Mouse (Mus musculus): ENCODE results near the gene Fhl2.

Gene Fhl2

DNA sequence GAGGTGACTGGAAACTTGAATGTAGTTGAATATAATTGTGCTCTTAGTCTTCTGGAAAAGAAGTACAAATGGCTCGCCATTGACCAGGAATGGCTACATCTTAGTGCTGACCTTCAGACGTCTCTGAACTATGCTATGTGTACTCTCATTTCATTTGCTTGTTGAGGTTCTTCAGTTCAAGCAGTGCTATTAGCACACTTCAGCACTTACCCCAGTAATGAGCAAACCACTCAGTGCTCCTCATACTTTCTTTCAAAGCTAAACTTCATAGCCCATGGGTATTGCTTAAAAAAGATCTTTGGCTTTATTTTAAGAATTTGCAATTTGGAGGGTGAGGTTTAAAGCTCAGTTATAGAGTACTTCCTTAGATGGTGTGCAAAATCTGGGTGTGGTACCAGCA is 88.1 kb downstream of the Fhl2 start:
- no peak for DNase-seq (ENCODE audit: low spot score)

DNA sequence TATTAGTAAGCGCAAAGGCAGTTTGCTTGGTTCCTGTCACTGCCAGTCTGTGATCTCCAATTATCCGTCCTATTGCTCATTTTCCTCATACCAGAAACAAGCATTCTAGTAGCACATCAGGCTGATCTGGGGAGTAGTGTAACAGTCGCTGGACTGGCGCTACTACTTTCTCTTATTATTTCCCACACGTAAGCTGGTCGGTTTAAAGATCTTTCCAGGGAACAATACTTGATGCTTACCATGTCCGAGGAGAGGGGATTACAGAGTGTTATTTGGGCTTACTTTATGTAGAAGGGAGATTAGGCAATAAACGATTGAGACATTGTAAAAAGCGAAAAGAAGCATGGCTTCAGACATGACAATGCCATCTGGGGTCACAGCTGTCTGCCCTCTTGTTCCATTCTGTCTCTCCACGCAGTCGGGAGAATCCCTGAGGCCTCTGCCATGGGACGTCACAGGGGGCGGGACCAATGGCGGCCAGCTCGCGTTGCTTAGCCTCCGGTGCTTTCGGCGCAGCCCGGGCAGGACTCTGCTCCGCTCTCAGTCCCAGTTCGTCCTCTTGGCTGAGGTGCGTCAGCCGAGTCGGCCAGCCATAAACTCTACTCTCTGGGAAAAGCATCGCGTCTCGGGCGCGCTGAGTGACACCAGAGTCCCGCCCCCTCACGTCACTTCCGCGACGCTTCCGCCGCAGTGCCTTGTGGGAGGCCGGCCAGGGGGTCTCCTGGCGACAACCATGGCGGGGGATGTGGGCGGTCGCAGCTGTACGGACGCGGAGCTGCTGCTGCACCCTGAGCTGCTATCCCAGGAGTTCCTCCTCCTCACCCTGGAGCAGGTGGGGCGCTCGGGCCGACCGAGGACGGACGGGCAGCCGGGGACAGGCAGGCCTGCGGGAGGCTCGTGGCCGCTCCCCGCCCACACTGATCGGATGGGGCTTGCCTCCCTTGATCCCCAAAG is 98.5 kb downstream of the Fhl2 start, which contains the start of the genes Tgfbrap1 and AI597479:
Gene Tgfbrap1 (minus strand): TSS at position 607 of the 954 bp plus-strand sequence.
Gene AI597479 (plus strand): TSS at position 680 of the 954 bp plus-strand sequence.
- peak; percentile 90 for DNase-seq (ENCODE audit: low spot score)

DNA sequence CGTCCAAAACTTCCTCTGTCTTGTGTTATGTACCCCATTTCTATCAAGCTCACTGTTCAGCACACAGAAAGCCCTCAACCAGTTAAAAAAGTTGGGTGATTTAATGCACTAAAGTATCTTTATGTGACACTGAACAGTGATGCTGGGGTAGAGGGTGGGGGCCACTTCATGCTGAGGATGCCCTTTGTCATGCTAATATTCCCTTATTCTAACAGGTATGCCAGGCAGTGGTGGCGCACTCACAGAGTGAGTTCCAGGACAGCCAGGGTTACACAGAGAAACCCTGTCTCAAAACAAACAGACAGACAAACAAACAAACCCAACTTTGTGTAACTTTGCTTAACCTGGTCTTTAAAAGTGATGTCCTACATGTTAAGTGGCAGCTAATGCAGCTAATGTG is 102.6 kb downstream of the Fhl2 start:
- DNase-seq (ENCODE audit: low spot score) = no peak

DNA sequence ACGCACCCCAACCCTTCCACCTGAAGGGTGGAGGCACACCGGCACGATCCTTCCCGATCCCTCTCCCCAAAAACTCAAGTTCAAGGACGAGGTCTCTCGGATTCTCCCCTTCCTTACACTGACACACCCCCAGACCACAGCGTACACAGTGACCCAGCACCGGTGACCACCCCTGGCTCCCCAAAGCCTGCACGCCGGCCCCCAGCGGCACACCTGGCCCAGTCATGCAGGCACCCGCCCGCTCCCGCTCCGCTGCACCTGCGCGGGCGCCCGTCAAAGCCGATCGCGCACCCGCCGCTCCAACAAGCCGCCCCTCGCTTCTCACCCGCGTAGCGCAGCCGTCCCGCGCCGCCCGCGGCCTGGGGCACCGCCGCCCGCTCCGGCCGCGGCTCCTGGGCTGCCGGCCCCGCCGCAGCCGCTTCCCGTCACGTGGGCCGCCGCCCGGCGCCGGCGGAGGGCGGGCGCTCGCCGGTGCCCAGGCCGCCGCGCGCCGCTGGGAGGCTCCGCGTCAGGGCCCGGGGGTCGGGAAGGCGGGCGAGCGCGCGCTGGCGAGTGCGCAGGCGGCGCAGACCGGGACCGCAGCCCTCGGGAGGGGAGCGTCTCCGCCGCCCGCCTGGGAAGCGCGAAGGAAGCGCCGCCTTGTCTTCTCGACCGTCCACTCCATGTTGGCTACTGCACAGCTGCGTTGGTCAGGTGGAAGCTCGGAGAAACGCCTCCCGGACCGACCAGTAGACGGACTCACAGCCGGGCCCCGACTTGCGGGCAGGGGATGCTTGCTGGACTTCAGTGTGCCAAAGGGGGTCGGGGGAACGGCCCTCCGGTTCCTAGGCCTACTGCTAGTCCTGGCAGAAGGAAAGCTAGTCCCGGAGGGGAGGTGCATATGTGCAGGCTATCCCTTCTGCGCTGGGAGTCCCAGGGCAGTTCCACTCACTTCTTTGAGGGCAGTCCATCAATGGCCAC is 104.4 kb downstream of the Fhl2 start:
- peak; percentile 59 for DNase-seq (ENCODE audit: low spot score)

DNA sequence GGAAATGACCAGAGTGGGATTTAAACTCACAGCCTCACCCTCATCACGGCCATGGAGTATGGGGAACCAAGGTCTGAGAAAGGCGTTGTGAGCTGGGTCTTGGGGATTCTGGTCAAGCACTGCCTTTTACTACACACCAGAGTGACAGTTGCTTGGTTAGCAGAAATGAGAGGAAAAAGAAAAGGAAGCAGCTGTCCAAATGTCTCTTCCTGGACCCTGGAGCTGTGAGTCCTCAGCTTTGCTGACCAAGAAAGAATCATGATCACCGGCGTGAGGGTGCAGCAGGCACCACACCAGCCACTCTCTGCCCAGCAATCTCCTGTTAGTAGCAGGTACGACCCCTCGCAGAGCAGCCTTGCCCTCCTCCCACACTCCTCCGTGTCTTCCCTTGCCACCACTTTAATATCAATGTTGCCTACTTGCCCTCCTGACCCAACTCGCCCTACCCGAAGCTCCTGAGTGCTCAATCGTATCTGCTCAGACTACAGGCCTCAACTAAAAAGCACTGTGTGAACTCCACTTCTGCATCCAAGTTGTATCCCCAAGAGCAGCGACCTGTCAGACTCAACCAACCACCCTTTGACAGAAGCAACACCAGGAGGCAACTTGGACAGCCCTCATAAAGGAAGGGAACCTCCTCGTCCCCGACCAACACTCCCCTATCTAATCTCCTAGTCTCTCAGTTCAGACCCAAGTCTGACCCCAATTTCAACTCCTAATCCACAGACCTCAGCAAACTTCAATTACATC is 105.3 kb downstream of the Fhl2 start:
- DNase-seq (ENCODE audit: low spot score) = no peak

DNA sequence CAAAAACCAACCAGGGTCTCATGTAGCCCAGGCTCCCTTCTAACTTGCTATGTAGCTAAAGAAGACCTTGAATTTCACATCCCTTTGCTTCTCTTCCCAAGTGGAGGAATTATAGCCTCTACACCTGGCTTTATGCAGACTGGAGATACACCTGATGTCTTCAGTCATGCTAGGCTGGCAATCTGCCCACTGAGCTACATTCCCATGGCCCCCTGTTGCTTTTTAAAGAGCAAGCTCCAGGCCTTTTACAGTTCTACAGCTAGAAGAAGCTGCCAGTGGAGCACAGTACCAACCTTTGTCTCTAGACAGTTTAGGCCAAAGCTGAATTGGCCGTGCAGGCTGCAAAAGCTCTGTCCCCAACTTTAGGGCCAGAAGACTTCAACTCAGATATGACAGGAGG is 106.4 kb downstream of the Fhl2 start:
- no peak for DNase-seq (ENCODE audit: low spot score)

DNA sequence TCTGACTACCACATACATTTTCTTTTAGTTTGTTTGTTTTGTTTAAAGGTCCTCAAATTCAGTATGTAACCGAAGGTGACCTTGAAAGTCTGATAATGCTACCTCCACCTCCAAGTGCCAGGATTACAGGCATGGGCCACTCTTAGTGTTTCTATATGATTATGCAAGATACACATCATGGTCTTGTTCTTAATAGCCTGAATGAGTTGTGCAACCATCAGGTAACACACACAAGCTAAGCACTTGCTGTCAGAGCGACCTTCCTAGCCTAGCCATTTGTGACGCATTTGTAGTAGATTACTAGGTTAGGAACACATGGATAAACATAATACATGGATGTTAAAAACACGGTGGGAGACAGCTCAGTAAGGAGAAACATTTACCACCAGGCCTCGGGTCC is 113.8 kb downstream of the Fhl2 start:
- DNase-seq (ENCODE audit: low spot score) = no peak

DNA sequence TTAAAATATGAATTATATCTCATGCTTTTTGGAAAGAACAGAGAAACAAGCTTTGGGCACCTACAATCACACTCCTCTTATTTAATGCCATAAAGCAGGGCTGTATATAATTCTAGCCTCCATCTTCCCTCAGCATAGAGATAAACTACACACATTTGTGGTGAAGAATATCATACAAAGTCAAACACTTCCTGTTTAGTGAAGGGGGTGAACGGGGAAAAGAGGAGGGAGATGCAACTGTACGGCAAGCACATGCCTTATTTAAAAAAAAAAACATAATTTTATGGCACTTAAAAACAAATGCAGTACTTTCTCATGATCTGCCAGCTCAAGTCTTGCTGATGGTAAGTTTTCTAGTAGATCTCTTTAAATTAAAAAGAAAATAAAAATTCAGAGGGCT is 118.7 kb downstream of the Fhl2 start:
- no peak for DNase-seq (ENCODE audit: low spot score)

DNA sequence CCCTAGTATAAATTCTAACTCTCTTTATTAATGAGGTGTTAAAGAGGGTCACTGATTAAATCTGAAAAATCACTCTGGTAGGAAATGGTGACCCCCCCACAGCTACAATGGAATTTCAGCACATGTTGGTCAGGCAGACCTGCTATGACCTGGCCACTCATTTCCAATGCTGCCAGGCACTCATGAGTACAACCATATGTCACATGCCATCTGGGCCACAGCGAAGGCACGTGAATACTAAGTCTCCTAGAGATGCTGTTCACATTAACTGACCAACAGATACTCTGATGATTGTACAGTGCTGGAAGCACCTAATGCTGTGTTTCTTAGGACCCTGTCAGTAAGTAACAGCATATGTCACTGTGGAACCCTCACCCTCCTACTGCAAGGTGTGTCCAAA is 122.0 kb downstream of the Fhl2 start:
- no peak for DNase-seq (ENCODE audit: low spot score)
